Mouse (Mus musculus): ENCODE measurements around the gene Wrap53. TPM values are rescaled to one million over a fixed set of nuclear protein-coding genes. Genes with fewer than 3 reads are reported as not detected.
"Not testable (repeated sequence)": the region's sequence is repeated elsewhere in the genome, so short reads cannot be mapped to it uniquely, and the experiment has no call there.

Gene Wrap53
- polyA plus RNA-seq, 1 experiment from 2014 or later: 29.3 TPM

DNA sequence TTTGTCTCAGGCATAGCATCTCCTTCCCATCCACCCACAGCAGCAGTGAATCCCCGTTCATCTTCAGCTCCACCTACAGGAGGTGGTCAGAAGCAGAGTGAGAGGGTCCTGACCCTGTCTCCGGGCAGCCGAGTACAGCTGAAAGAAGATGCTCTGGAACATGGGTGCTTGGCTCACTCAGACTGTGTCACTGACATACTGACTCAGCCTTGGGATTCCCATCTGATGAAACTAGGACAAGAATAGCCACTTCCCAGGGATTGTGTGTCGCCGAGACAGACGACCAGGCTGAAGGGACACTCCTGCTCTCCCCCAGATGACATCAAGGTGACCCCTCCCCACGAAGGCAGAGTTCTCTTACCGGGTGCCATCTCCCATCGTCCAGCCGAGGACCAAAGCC, 36.7 kb upstream of the Wrap53 start:
- Histone ChIP-seq H3K27ac (ENCODE audit: low read depth, low read length) (no peak overlapping the region), H3K4me1 (ENCODE audit: control insufficient read depth, insufficient read depth, low read length) (peaks cover 6% of the 10 kb centered on the region; the same call in 1 of the 2 replicates), H3K4me3 (ENCODE audit: low read depth, low read length) (no peak overlapping the region), H3K9ac (ENCODE audit: low read length) (peak overlapping the region; percentile 2; the same call in 1 of the 2 replicates), H3K36me3 (ENCODE audit: control insufficient read depth, insufficient read depth, low read length) (no peaks in the 10 kb centered on the region), H3K27me3 (replicated peaks; ENCODE audit: control insufficient read depth, insufficient read depth, low read length) (no peaks in the 10 kb centered on the region), H3K4me2 (ENCODE audit: low read length) (no peak overlapping the region), H3K9me3 (replicated peaks; ENCODE audit: control insufficient read depth, low read length) (no peaks in the 10 kb centered on the region)
- ATAC-seq (no peak), DNase-seq (ENCODE audit: low spot score) (no peak)
- WGBS: 48% methylated on average over 10 of the region's 10 CpGs

DNA sequence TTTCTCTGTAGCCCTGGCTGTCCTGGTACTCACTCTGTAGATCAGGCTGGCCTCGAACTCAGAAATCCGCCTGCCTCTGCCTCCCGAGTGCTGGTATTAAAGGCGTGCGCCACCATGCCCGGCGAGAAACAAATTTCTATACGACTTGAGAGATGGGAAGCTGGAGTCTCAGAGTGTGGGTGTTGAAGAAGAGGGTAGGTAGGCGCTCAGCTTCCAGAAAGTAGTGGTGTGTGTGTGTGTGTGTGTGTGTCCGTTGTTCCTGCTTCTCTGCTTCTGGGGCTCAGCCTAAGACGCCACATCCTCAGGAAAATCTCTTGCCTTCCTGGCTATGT, 34.2 kb upstream of the Wrap53 start:
- H3K36me3 ChIP-seq (ENCODE audit: control insufficient read depth, insufficient read depth, low read length); ATAC-seq; H3K4me2 ChIP-seq (ENCODE audit: low read length); DNase-seq (ENCODE audit: low spot score); H3K27ac ChIP-seq (ENCODE audit: low read depth, low read length); H3K9me3 ChIP-seq (replicated peaks; ENCODE audit: control insufficient read depth, low read length); H3K4me1 ChIP-seq (ENCODE audit: control insufficient read depth, insufficient read depth, low read length); H3K9ac ChIP-seq (ENCODE audit: low read length); H3K27me3 ChIP-seq (replicated peaks; ENCODE audit: control insufficient read depth, insufficient read depth, low read length); H3K4me3 ChIP-seq (ENCODE audit: low read depth, low read length): not testable (repeated sequence)
- WGBS: 56% methylated on average over 11 of the region's 11 CpGs

DNA sequence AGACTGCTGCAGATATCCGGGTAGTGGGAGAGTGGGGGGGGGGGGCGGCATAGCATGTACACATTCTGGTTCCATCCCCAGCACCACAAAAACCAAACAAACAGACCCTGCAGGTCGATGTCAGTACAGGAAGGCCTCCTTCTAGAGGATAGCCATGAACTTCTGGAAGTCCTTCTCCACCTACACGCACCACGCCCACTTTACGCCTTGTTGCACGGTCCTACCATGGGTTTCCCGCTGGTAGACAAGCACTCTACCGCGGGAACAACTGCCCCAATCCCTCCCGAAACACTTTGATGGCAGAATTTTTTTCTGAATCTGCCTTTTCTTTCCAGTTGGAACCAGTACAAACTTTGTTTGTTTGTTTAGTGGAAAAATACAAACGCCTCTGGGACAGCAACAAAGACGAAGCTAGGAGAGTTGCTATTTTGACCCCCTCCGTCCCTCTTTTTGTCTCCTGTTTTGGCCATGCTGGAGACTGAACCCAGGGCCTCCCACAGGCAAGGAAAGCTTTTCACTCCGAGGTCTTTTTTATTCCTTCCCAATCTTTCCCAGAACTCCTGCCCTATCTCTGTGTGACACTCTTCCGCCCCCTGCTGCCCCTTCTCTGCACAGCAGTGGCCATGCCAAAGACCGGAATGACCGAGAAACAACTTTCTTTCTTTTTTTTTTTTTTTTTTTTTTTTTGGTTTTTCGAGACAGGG, 33.6 kb upstream of the Wrap53 start:
- Histone ChIP-seq H3K4me1 (ENCODE audit: control insufficient read depth, insufficient read depth, low read length) (peaks cover 3% of the 10 kb centered on the region; the same call in 1 of the 2 replicates), H3K27me3 (replicated peaks; ENCODE audit: control insufficient read depth, insufficient read depth, low read length) (no peaks in the 10 kb centered on the region), H3K9me3 (replicated peaks; ENCODE audit: control insufficient read depth, low read length) (no peaks in the 10 kb centered on the region), H3K4me2 (ENCODE audit: low read length) (peak overlapping the region; percentile 18), H3K4me3 (ENCODE audit: low read depth, low read length) (no peak overlapping the region), H3K27ac (ENCODE audit: low read depth, low read length) (no peak overlapping the region), H3K9ac (ENCODE audit: low read length) (no peak overlapping the region; the same call in 1 of the 2 replicates), H3K36me3 (ENCODE audit: control insufficient read depth, insufficient read depth, low read length) (no peaks in the 10 kb centered on the region)
- ATAC-seq: peak; percentile 71
- DNase-seq (ENCODE audit: low spot score): peak; percentile 84
- 8% methylated on average over 18 of the region's 19 CpGs for WGBS

DNA sequence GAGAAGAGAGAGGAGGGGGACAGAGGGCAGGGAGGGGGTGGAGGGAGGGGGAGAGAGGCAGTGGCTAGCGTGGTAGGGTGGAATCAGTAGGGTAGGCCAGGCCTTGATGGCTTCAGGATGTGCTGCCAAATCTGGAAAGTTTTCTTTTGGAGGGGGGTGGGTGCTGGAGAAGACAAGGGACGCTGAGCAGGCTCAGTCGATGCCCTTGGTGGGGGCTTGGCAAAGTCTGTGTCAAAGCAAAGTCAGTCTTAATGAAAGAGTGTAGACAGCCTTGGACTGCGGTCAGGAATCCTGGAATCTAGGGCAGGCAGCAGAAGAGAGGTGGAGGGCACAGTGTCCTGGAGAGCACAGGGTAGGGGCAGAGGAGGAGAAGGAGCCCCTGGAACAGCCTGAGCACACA, 30.8 kb upstream of the Wrap53 start:
- Histone ChIP-seq H3K4me1 (ENCODE audit: control insufficient read depth, insufficient read depth, low read length) (peaks cover 3% of the 10 kb centered on the region; the same call in 1 of the 2 replicates), H3K9ac (ENCODE audit: low read length) (no peak overlapping the region), H3K27ac (ENCODE audit: low read depth, low read length) (no peak overlapping the region), H3K36me3 (ENCODE audit: control insufficient read depth, insufficient read depth, low read length) (no peaks in the 10 kb centered on the region), H3K4me2 (ENCODE audit: low read length) (no peak overlapping the region), H3K4me3 (ENCODE audit: low read depth, low read length) (no peak overlapping the region), H3K9me3 (replicated peaks; ENCODE audit: control insufficient read depth, low read length) (no peaks in the 10 kb centered on the region), H3K27me3 (replicated peaks; ENCODE audit: control insufficient read depth, insufficient read depth, low read length) (no peaks in the 10 kb centered on the region)
- DNase-seq (ENCODE audit: low spot score): no peak
- no peak for ATAC-seq
- WGBS: 70% methylated on average over 4 of the region's 4 CpGs

DNA sequence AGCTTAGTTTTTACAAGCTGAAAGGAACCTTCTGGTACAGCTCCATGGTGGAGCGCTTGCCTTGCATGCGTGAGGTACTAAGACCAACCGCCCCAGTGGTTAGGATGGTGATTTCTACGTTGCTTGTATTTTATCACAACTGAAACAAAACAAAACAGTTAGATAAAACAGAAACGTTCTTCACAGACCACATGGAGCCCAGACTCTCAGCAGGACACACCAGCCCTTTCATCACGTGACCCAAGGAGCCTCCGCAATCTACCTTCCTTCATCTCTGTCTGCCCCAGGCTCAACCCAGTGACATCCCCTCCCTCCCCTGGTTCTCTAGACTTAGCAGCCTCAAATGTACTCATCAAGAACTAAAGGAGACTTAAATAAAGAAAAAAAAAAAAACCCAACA, 29.4 kb upstream of the Wrap53 start:
- H3K4me3 ChIP-seq (ENCODE audit: low read depth, low read length): no peak overlapping the region
- no peaks in the 10 kb centered on the region for H3K27me3 ChIP-seq (replicated peaks; ENCODE audit: control insufficient read depth, insufficient read depth, low read length)
- H3K36me3 ChIP-seq (ENCODE audit: control insufficient read depth, insufficient read depth, low read length): no peaks in the 10 kb centered on the region
- H3K4me2 ChIP-seq (ENCODE audit: low read length): no peak overlapping the region
- peaks cover 8% of the 10 kb centered on the region for H3K4me1 ChIP-seq (ENCODE audit: control insufficient read depth, insufficient read depth, low read length)
- H3K9me3 ChIP-seq (replicated peaks; ENCODE audit: control insufficient read depth, low read length): no peaks in the 10 kb centered on the region
- H3K27ac ChIP-seq (ENCODE audit: low read depth, low read length): no peak overlapping the region
- 65% methylated on average over 7 of the region's 7 CpGs for WGBS
- H3K9ac ChIP-seq (ENCODE audit: low read length): no peak overlapping the region
- ATAC-seq: no peak
- DNase-seq (ENCODE audit: low spot score): no peak

DNA sequence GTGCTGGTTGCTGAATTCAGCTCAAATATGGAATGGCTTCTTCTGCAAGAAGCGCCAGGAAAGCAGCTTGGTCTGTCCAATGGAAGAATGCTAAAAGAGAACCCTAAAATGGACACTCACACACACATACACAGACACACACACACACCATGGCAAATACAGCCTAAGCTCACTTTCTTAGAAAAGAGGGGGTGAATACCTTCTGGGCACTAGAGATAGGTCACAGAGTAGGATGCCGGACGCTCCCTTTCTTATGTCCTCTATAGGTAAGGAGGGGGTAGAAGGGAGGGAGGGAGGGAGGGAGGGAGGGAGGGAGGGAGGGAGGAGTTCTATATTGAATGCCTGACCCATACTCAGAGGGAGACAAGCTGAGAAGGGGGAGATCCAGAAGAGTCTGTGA, 28.5 kb upstream of the Wrap53 start:
- H3K4me3 ChIP-seq (ENCODE audit: low read depth, low read length): no peak overlapping the region
- WGBS: 75% methylated on average over 3 of the region's 3 CpGs

DNA sequence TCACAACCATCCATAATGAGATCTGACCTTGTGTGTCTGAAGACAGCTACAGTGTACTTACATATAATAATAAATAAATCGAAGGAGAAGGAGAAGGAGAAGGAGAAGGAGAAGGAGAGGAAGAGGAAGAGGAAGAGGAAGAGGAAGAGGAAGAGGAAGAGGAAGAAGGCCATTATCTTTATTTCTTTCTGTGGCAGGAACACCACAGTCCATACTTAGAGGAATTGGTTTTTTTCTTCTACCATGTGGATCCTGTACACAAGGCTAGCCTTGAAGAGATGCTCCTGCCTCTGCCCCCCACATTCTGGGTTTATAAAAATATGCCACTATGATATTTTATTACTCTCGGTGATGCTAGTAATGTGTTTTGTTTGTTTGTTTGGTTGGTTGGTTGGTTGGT, 26.8 kb upstream of the Wrap53 start:
- ATAC-seq (no peak), DNase-seq (ENCODE audit: low spot score) (no peak)
- Histone ChIP-seq H3K27me3 (replicated peaks; ENCODE audit: control insufficient read depth, insufficient read depth, low read length) (no peaks in the 10 kb centered on the region), H3K4me3 (ENCODE audit: low read depth, low read length) (no peak overlapping the region), H3K4me1 (ENCODE audit: control insufficient read depth, insufficient read depth, low read length) (peaks cover 6% of the 10 kb centered on the region), H3K9me3 (replicated peaks; ENCODE audit: control insufficient read depth, low read length) (no peaks in the 10 kb centered on the region), H3K9ac (ENCODE audit: low read length) (no peak overlapping the region), H3K36me3 (ENCODE audit: control insufficient read depth, insufficient read depth, low read length) (peaks cover 4% of the 10 kb centered on the region; the same call in 1 of the 2 replicates), H3K4me2 (ENCODE audit: low read length) (no peak overlapping the region), H3K27ac (ENCODE audit: low read depth, low read length) (no peak overlapping the region)
- 84% methylated on average over 2 of the region's 2 CpGs for WGBS

More for the DNA sequence above, 28.5 kb upstream of the Wrap53 start:
- Histone ChIP-seq H3K9ac (ENCODE audit: low read length) (no peak overlapping the region), H3K36me3 (ENCODE audit: control insufficient read depth, insufficient read depth, low read length) (no peaks in the 10 kb centered on the region), H3K4me2 (ENCODE audit: low read length) (no peak overlapping the region), H3K9me3 (replicated peaks; ENCODE audit: control insufficient read depth, low read length) (no peaks in the 10 kb centered on the region), H3K4me1 (ENCODE audit: control insufficient read depth, insufficient read depth, low read length) (peaks cover 6% of the 10 kb centered on the region), H3K27ac (ENCODE audit: low read depth, low read length) (no peak overlapping the region), H3K27me3 (replicated peaks; ENCODE audit: control insufficient read depth, insufficient read depth, low read length) (no peaks in the 10 kb centered on the region)
- DNase-seq (ENCODE audit: low spot score) (no peak), ATAC-seq (no peak)

DNA sequence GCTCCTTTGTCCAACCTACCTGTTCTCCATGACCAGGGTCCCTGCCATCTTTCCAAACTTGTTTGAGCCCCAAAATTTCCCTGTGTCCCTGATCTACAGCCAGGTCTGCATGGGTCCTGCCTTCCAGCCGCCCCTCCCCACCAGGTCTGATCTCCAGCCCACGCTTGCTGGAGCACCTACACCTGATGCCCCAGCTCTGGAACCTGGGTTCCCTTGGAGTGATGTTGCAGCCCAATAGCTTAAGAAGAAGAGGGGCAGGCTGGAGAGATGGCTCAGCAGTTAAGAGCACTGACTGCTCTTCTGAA, 26.4 kb upstream of the Wrap53 start:
- no peak overlapping the region for H3K27ac ChIP-seq (ENCODE audit: low read depth, low read length)
- peak overlapping the region; percentile 32; the same call in 1 of the 2 replicates for H3K9ac ChIP-seq (ENCODE audit: low read length)
- 61% methylated on average over 2 of the region's 2 CpGs for WGBS

DNA sequence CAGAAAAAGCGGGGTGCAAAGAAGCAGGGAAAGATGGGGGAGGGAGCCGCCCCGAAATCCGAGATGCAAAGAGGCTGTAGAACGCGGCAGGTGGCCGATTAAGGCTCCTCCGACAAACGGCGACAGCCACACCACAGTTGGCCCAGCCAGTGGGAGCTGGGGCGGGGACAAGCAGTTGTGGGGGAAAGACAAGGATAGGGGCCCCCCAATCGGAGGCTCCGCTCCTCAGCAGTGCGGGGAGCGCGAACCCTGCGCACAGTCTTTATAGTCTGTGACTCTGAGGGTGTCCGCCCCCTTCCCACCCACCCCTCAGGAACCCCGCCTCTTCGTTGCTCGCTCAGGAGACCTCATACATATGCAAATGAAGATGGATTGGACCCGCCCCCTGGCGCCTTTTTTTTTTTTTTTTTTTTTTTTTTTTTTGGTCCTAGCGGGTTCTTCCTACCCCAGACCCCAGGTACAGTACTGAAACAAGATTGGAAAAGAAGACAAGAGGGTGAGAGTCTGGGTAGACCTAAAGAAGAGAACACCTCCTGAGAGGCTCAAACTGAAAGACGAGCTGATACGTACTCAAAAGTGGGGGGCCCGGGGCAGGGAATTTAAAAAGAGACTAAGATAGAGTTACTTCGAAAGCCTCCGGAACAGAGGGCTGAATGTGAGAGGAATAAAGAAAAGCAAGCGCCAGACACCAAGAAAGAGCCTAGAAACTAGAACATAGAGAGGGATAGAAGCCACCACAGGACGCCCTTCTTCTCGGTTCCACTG, 25.9 kb upstream of the Wrap53 start, which contains the start of gene Atp1b2:
Atp1b2 (minus strand) TSS at position 217 of the 765 bp plus-strand sequence.
- peak within 1 kb of the TSS; percentile 48; the same call in 1 of the 2 replicates for H3K27ac ChIP-seq (ENCODE audit: low read depth, low read length)
- H3K4me1 ChIP-seq (ENCODE audit: control insufficient read depth, insufficient read depth, low read length): peaks cover 6% of the 10 kb centered on the region
- 3% methylated on average over 32 of the region's 32 CpGs for WGBS
- H3K4me3 ChIP-seq (ENCODE audit: low read depth, low read length): peak within 1 kb of the TSS; percentile 67
- peak within 1 kb of the TSS; percentile 100 for H3K4me2 ChIP-seq (ENCODE audit: low read length)
- no peaks in the 10 kb centered on the region for H3K27me3 ChIP-seq (replicated peaks; ENCODE audit: control insufficient read depth, insufficient read depth, low read length)
- peak within 1 kb of the TSS; percentile 87 for H3K9ac ChIP-seq (ENCODE audit: low read length)
- ATAC-seq (peak; percentile 95), DNase-seq (ENCODE audit: low spot score) (peak; percentile 96)
- no peaks in the 10 kb centered on the region for H3K9me3 ChIP-seq (replicated peaks; ENCODE audit: control insufficient read depth, low read length)
- peaks cover 9% of the 10 kb centered on the region for H3K36me3 ChIP-seq (ENCODE audit: control insufficient read depth, insufficient read depth, low read length)

More for the DNA sequence above, 26.4 kb upstream of the Wrap53 start:
- Histone ChIP-seq H3K9me3 (replicated peaks; ENCODE audit: control insufficient read depth, low read length) (no peaks in the 10 kb centered on the region), H3K36me3 (ENCODE audit: control insufficient read depth, insufficient read depth, low read length) (peaks cover 5% of the 10 kb centered on the region), H3K27me3 (replicated peaks; ENCODE audit: control insufficient read depth, insufficient read depth, low read length) (no peaks in the 10 kb centered on the region), H3K4me3 (ENCODE audit: low read depth, low read length) (peak overlapping the region; percentile 67), H3K4me2 (ENCODE audit: low read length) (peak overlapping the region; percentile 100), H3K4me1 (ENCODE audit: control insufficient read depth, insufficient read depth, low read length) (peaks cover 6% of the 10 kb centered on the region)
- ATAC-seq: no peak
- no peak for DNase-seq (ENCODE audit: low spot score)

Data from forebrain, embryonic 14.5 days (tissue).